Mouse (Mus musculus): ENCODE measurements around the gene Chid1.

DNA sequence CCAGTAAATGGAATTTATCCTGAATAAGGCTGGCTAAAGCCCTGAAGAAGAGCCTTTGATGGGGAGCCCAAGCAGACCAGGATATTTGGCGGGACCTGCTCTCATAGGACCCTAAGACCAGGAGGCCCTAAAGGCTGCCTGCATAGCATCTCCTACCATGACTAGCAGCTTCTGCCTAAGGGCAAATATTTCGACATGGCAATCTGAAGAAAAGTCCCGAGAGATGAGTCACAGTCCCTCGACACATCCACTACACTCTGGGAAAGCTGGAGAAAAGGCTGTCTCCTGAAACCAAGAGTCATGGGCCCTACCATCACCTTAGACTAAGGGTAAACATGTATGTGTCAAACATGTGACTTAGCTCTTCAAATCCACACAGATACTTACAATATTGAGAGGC is 15.4 kb downstream of the Chid1 start:
- TF ChIP-seq CTCF (IDR thresholded peaks at IDR 0.05) (no peak), EP300 (IDR thresholded peaks at IDR 0.05) (no peak)
